In the genomic region with DNA sequence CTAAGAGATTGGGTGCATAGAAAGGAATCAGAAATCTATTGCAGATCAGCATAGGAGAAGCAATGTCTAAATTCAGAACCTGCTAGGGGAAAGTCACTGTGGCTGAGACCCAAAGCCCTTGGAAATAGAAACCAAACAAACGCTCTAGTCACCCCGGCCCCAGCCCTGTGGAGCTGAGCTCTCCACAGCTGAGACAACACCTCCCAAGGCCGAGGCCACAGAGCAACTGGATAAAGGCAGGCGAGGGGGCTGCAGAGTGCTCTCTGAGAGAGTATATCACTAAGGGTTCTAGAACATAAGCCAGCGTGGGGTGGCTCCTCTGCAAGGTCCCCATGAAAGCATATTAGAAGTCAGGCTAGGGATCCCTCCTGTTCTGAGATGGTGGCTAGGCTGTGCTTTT, we compare ENCODE assay signal across 18 mouse cellular contexts. TPM values are rescaled to one million over a fixed set of nuclear protein-coding genes. Genes with fewer than 3 reads are reported as not detected.
DNase-seq lines count a peak whose midpoint lies in the region; ATAC-seq and TF ChIP-seq lines count a peak whose summit lies in the region.
"Had no signal": no experiment of that assay in that cellular context is flagged by ENCODE, and none has a peak within 500 bp of the region (broad histone marks: within the 10 kb centered on the region; RNA-seq: fewer than 3 reads in every experiment).

No protein-coding gene starts in this region.

- no peak for TF ChIP-seq POLR2A in testis, adult 2 months (IDR thresholded peaks at IDR 0.05; ENCODE audit: control insufficient read depth, low read depth, low read length)

- no peak for DNase-seq in forebrain, embryonic 10.5 days (ENCODE audit: extremely low spot score, low spot score)
- no peak for DNase-seq in forebrain, embryonic 14.5 days (ENCODE audit: low spot score)
- no peak for DNase-seq in layer of hippocampus, adult 2 months (ENCODE audit: low spot score in 2 of 2)
- no peak for DNase-seq in layer of hippocampus, adult 18-20 months (ENCODE audit: low spot score in 2 of 2)
- DNase-seq in testis, postnatal 10 days (ENCODE audit: low spot score), result no peak
- DNase-seq in cerebellum, adult 9-11 months, result no peak
- no peak for DNase-seq in T-cell, adult 2 months (ENCODE audit: low spot score)
- DNase-seq: heart, postnatal 4 days; kidney, adult 11 months; lung, postnatal 10 days; thymus, postnatal 25 days had no signal

- no peak overlapping the region for H3K9ac ChIP-seq in forebrain, embryonic 14.5 days (ENCODE audit: low read length)
- H3K9ac ChIP-seq: hindbrain, embryonic 15.5 days; kidney, embryonic 15.5 days; midbrain, embryonic 12.5 days had no signal

- TF ChIP-seq CTCF in layer of hippocampus, adult 2 months (conservative IDR thresholded peaks at IDR 0.05), result no peak
- no peak for TF ChIP-seq CTCF in testis, adult 2 months (IDR thresholded peaks at IDR 0.05; ENCODE audit: control insufficient read depth, insufficient read depth, insufficient replicate concordance, low read depth, low read length)

- H3K4me2 ChIP-seq in forebrain, embryonic 14.5 days (ENCODE audit: low read length), result no peak overlapping the region
- H3K4me2 ChIP-seq: hindbrain, embryonic 15.5 days; kidney, embryonic 15.5 days; midbrain, embryonic 12.5 days had no signal

- no peak for ATAC-seq in forebrain, embryonic 14.5 days

- no peaks in the 10 kb centered on the region for H3K27me3 ChIP-seq in forebrain, embryonic 10.5 days (ENCODE audit: poor library complexity, severe bottlenecking)
- no peaks in the 10 kb centered on the region for H3K27me3 ChIP-seq in forebrain, embryonic 14.5 days (replicated peaks; ENCODE audit: control insufficient read depth, insufficient read depth, low read length)
- H3K27me3 ChIP-seq in testis, adult 2 months (ENCODE audit: control insufficient read depth, insufficient read depth, low read length), result no peaks in the 10 kb centered on the region
- H3K27me3 ChIP-seq: hindbrain, embryonic 15.5 days; kidney, embryonic 15.5 days; midbrain, embryonic 12.5 days had no signal

- peaks cover 81% of the 10 kb centered on the region for H3K36me3 ChIP-seq in forebrain, embryonic 10.5 days (replicated peaks)
- H3K36me3 ChIP-seq in forebrain, embryonic 14.5 days (ENCODE audit: control insufficient read depth, insufficient read depth, low read length), result peaks cover 42% of the 10 kb centered on the region
- H3K36me3 ChIP-seq in testis, adult 2 months (ENCODE audit: control insufficient read depth, insufficient read depth, low read length), result no peaks in the 10 kb centered on the region; the same call in 1 of the 2 replicates

- 0 out of 2 replicates have a peak overlapping the region, but pooled peaks have one; percentile 35 for H3K27ac ChIP-seq in forebrain, embryonic 10.5 days
- H3K27ac ChIP-seq in forebrain, embryonic 14.5 days (ENCODE audit: low read depth, low read length), result no peak overlapping the region
- peak overlapping the region; percentile 65; the same call in 1 of the 2 replicates for H3K27ac ChIP-seq in layer of hippocampus, adult 2 months
- H3K27ac ChIP-seq in testis, adult 2 months (ENCODE audit: control insufficient read depth, insufficient read depth, low read depth, low read length), result peak overlapping the region; percentile 10; the same call in 1 of the 2 replicates
- H3K27ac ChIP-seq: heart, embryonic 10.5 days; hindbrain, embryonic 15.5 days; kidney, embryonic 15.5 days; midbrain, embryonic 12.5 days had no signal

- peaks cover 7% of the 10 kb centered on the region for H3K4me1 ChIP-seq in forebrain, embryonic 10.5 days
- H3K4me1 ChIP-seq in forebrain, embryonic 14.5 days (ENCODE audit: control insufficient read depth, insufficient read depth, low read length), result no peaks in the 10 kb centered on the region
- no peaks in the 10 kb centered on the region for H3K4me1 ChIP-seq in testis, adult 2 months (ENCODE audit: control insufficient read depth, insufficient read depth, low read length)
- H3K4me1 ChIP-seq: hindbrain, embryonic 15.5 days; kidney, embryonic 15.5 days had no signal

- no peaks in the 10 kb centered on the region for H3K9me3 ChIP-seq in forebrain, embryonic 10.5 days
- H3K9me3 ChIP-seq in forebrain, embryonic 14.5 days (replicated peaks; ENCODE audit: control insufficient read depth, low read length), result no peaks in the 10 kb centered on the region
- H3K9me3 ChIP-seq: heart, embryonic 10.5 days; hindbrain, embryonic 15.5 days; kidney, embryonic 15.5 days; midbrain, embryonic 12.5 days had no signal

- 91% methylated on average over 5 of the region's 5 CpGs for WGBS in forebrain, embryonic 10.5 days
- 81% methylated on average over 5 of the region's 5 CpGs for WGBS in forebrain, embryonic 14.5 days

- no peak overlapping the region for H3K4me3 ChIP-seq in forebrain, embryonic 10.5 days
- H3K4me3 ChIP-seq in forebrain, embryonic 14.5 days (ENCODE audit: low read depth, low read length), result no peak overlapping the region
- H3K4me3 ChIP-seq in layer of hippocampus, adult 2 months, result no peak overlapping the region
- no peak overlapping the region for H3K4me3 ChIP-seq in testis, adult 2 months (ENCODE audit: control insufficient read depth, low read depth, low read length)
- H3K4me3 ChIP-seq: heart, embryonic 10.5 days; hindbrain, embryonic 15.5 days; kidney, embryonic 15.5 days; midbrain, embryonic 12.5 days had no signal

RNA-seq across cellular contexts. Expression of a gene that starts 11.2 kb away (rescaled TPM):
- 11.2 and 11.3 TPM in 2 replicates for polyA plus RNA-seq in forebrain, embryonic 10.5 days (2016; fragmentation: Nextera tagmentation; extraction: Ambion mirVana)
- polyA plus RNA-seq in forebrain, embryonic 14.5 days (2014; fragmentation: Nextera tagmentation; extraction: Ambion mirVana), result 11.9 and 14.5 TPM in 2 replicates
- total RNA-seq in layer of hippocampus, adult 2 months (2021), result 10 to 100 TPM; 62.6 to 62.9 TPM
- total RNA-seq in layer of hippocampus, adult 18-20 months (2021), result 10 to 100 TPM; 62.5 to 63.0 TPM
- 17.3 and 18.8 TPM in 2 replicates for polyA plus RNA-seq in testis, adult 2 months (2012; rRNA removed)

RNA-seq across cellular contexts. Expression of a gene that starts 28.5 kb away (rescaled TPM):
- polyA plus RNA-seq in forebrain, embryonic 10.5 days (2016; fragmentation: Nextera tagmentation; extraction: Ambion mirVana), result 9.2 and 10.4 TPM in 2 replicates
- polyA plus RNA-seq in forebrain, embryonic 14.5 days (2014; fragmentation: Nextera tagmentation; extraction: Ambion mirVana), result 8.2 and 9.3 TPM in 2 replicates
- 1 to 10 TPM; 7.2 to 9.1 TPM for total RNA-seq in layer of hippocampus, adult 2 months (2021)
- 1 to 10 TPM; 6.8 to 8.7 TPM for total RNA-seq in layer of hippocampus, adult 18-20 months (2021)
- polyA plus RNA-seq in testis, adult 2 months (2012; rRNA removed), result 2.6 and 3.0 TPM in 2 replicates

RNA-seq across cellular contexts. Expression of a gene that starts 41.4 kb away (rescaled TPM):
- 1.5 TPM in 2 replicates for polyA plus RNA-seq in forebrain, embryonic 10.5 days (2016; fragmentation: Nextera tagmentation; extraction: Ambion mirVana)
- polyA plus RNA-seq in forebrain, embryonic 14.5 days (2014; fragmentation: Nextera tagmentation; extraction: Ambion mirVana), result 0.31 and 0.42 TPM in 2 replicates
- 1 to 10 TPM; 2.0 to 2.9 TPM for total RNA-seq in layer of hippocampus, adult 2 months (2021)
- 1 to 10 TPM; 1.8 to 2.1 TPM for total RNA-seq in layer of hippocampus, adult 18-20 months (2021)
- 0.28 and 0.31 TPM in 2 replicates for polyA plus RNA-seq in testis, adult 2 months (2012; rRNA removed)
- total RNA-seq: monocyte, adult 5-6 weeks; neutrophil, adult 5-6 weeks had no signal
